Mouse (Mus musculus) forebrain, embryonic 13.5 days (tissue): ENCODE measurements around the gene Gpr68. TPM values are rescaled to one million over a fixed set of nuclear protein-coding genes. Genes with fewer than 3 reads are reported as not detected.

Source experiments
- ATAC-seq: fragments of 200-750 bp; cut with Nextera tagmentation; 2 replicates; pipeline ENCODE4 v1.8.0; 2017
- H3K27ac ChIP-seq: fragments of 300-500 bp; sonication (generic); 2 replicates; pipeline ENCODE4 v1.5.1; 2015; ENCODE audit warnings: inconsistent platforms, mild to moderate bottlenecking, moderate library complexity
- H3K27me3 ChIP-seq: fragments of 300-500 bp; sonication (generic); 2 replicates; pipeline ENCODE4 v1.6.1; 2015; ENCODE audit warnings: mild to moderate bottlenecking, inconsistent platforms
- H3K36me3 ChIP-seq: fragments of 300-500 bp; sonication (generic); 2 replicates; pipeline ENCODE4 v1.6.1; 2015; ENCODE audit warnings: mild to moderate bottlenecking, inconsistent platforms; ENCODE audit not compliant: poor library complexity, severe bottlenecking
- H3K4me1 ChIP-seq: fragments of 300-500 bp; sonication (generic); 2 replicates; pipeline ENCODE4 v1.6.1; 2015; ENCODE audit warnings: inconsistent platforms
- H3K4me2 ChIP-seq: fragments of 300-500 bp; sonication (generic); 2 replicates; pipeline ENCODE4 v1.6.1; 2015; ENCODE audit warnings: inconsistent platforms, mild to moderate bottlenecking, moderate library complexity
- H3K4me3 ChIP-seq: fragments of 300-500 bp; sonication (generic); 2 replicates; pipeline ENCODE4 v1.5.1; 2015; ENCODE audit warnings: mild to moderate bottlenecking, inconsistent platforms
- H3K9ac ChIP-seq: fragments of 300-500 bp; sonication (generic); 2 replicates; pipeline ENCODE4 v1.6.1; 2015; ENCODE audit warnings: mild to moderate bottlenecking, inconsistent platforms
- H3K9me3 ChIP-seq: fragments of 300-500 bp; sonication (generic); replicated peaks from 2 replicates; pipeline ENCODE4 v1.6.1; 2016; ENCODE audit warnings: inconsistent platforms
- WGBS: fragments of 180-500 bp; shearing (Covaris S2); methylation state at CpG from one replicate; pipeline ENCODE4 v1.1.7; 2015; 5-methylcytosine and 5-hydroxymethylcytosine counted together
- polyA plus RNA-seq: library from polyadenylated mRNA; unstranded; fragments of >200 nt; fragmentation: Nextera tagmentation; extraction: Ambion mirVana; gene quantifications from 2 replicates; pipeline ENCODE4 v1.2.1, GENCODE M21; 2015

Gpr68 gene
- polyA plus RNA-seq, 1 experiment from 2014 or later, result 0.40 TPM

GRCm38 (mm10) chr12:100843171-100843570 lies 64.8 kb downstream of the Gpr68 start:
- Histone ChIP-seq H3K4me2 (no peak overlapping the region), H3K9ac (no peak overlapping the region), H3K4me1 (no peaks in the 10 kb centered on the region), H3K27me3 (0 out of 2 replicates have a peak, but pooled peaks cover 4% of the 10 kb centered on the region), H3K27ac (no peak overlapping the region), H3K4me3 (no peak overlapping the region), H3K36me3 (no peaks in the 10 kb centered on the region), H3K9me3 (no peaks in the 10 kb centered on the region)
- WGBS, result 88% methylated on average over 4 of the region's 4 CpGs
- no peak for ATAC-seq

GRCm38 (mm10) chr12:100841211-100841792 lies 66.7 kb downstream of the Gpr68 start:
- no peaks in the 10 kb centered on the region for H3K9me3 ChIP-seq
- no peak overlapping the region for H3K4me2 ChIP-seq
- H3K27ac ChIP-seq, result no peak overlapping the region
- no peak overlapping the region for H3K9ac ChIP-seq
- no peaks in the 10 kb centered on the region for H3K36me3 ChIP-seq
- 15% methylated on average over 3 of the region's 3 CpGs for WGBS
- H3K4me3 ChIP-seq, result no peak overlapping the region
- ATAC-seq, result peak; percentile 89
- 0 out of 2 replicates have a peak, but pooled peaks cover 5% of the 10 kb centered on the region for H3K27me3 ChIP-seq
- no peaks in the 10 kb centered on the region for H3K4me1 ChIP-seq

DNA sequence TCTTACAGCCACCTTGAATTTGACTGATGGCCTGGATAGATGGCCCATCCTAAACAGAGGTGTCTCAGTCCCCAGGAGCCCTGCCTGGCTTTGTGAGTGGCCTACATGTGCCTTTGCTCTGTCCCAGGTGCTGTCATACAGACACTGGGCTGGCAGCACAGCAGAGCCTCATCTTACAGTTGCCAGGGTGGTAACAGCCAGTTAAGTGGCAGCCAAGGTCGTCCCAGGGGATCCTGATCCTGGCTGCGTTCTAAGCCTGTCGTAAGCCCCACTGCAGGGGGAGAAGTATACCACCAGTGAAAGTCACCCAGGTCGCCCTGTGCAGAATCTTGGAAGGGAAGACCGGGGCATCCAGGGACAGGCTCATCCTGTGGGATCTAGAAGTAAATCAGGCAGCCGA lies 68.1 kb downstream of the Gpr68 start:
- no peak overlapping the region for H3K4me2 ChIP-seq
- no peaks in the 10 kb centered on the region for H3K9me3 ChIP-seq
- H3K4me1 ChIP-seq, result no peaks in the 10 kb centered on the region
- no peak overlapping the region for H3K9ac ChIP-seq
- no peak overlapping the region for H3K27ac ChIP-seq
- H3K4me3 ChIP-seq, result no peak overlapping the region
- ATAC-seq, result no peak
- 0 out of 2 replicates have a peak, but pooled peaks cover 5% of the 10 kb centered on the region for H3K27me3 ChIP-seq
- no peaks in the 10 kb centered on the region for H3K36me3 ChIP-seq
- 86% methylated on average over 6 of the region's 6 CpGs for WGBS

DNA sequence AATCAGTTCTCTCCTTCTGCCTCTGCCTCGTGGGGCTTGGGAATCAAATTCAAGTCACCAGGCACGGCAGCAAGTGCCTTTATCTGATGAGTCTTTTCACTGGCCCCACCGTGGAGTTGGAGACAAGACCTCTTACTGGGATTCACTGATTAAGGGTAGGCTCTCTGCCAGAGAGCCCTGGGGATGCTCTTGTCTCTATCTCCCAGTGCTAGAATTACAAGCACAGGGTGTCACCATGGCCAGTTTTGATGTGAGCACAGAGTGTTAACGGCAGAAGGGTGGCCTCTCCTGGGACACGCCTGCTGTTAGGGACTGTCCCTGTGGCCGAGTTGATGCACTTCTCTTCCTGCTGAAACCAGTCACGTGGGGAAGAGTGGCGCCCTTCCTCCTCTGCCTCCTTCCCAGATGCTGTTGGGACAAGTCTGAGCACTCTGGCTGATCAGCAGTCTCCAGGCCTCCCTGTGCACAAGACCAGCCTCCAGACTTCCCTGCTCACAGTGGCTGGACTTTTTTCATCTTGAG lies 68.9 kb downstream of the Gpr68 start:
- no peak overlapping the region for H3K4me3 ChIP-seq
- no peaks in the 10 kb centered on the region for H3K9me3 ChIP-seq
- no peak overlapping the region for H3K27ac ChIP-seq
- no peak overlapping the region for H3K9ac ChIP-seq
- no peaks in the 10 kb centered on the region for H3K4me1 ChIP-seq
- 27% methylated on average over 8 of the region's 8 CpGs for WGBS
- no peak for ATAC-seq
- peaks cover 9% of the 10 kb centered on the region; the same call in 1 of the 2 replicates for H3K27me3 ChIP-seq
- no peak overlapping the region for H3K4me2 ChIP-seq
- H3K36me3 ChIP-seq, result no peaks in the 10 kb centered on the region

DNA sequence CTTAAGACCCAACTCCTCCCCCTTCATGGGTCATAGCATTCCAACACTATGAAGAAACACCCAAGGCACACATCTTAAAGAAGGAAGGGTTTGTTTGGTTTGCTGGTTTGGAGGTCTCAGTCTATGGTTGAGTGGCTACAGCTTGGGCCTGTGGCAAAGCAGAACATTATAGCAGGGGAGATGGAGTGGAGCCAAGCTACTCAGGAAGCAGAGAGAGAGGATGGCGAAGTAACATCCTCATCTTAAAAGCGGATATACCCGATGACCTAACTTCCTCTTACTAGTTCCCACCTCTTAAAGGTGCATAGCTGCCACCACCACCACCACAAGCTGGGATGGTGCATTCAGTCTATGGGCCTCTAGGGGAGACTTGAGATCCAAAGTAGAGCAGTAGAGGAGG lies 70.8 kb downstream of the Gpr68 start:
- Histone ChIP-seq H3K36me3 (no peaks in the 10 kb centered on the region), H3K4me2 (no peak overlapping the region), H3K4me1 (0 out of 2 replicates have a peak, but pooled peaks cover 1% of the 10 kb centered on the region), H3K9ac (no peak overlapping the region), H3K27ac (no peak overlapping the region), H3K9me3 (0 out of 2 replicates have a peak, but pooled peaks cover 5% of the 10 kb centered on the region), H3K4me3 (no peak overlapping the region), H3K27me3 (peaks cover 12% of the 10 kb centered on the region)
- no peak for ATAC-seq
- WGBS, result 95% methylated on average over 3 of the region's 3 CpGs

DNA sequence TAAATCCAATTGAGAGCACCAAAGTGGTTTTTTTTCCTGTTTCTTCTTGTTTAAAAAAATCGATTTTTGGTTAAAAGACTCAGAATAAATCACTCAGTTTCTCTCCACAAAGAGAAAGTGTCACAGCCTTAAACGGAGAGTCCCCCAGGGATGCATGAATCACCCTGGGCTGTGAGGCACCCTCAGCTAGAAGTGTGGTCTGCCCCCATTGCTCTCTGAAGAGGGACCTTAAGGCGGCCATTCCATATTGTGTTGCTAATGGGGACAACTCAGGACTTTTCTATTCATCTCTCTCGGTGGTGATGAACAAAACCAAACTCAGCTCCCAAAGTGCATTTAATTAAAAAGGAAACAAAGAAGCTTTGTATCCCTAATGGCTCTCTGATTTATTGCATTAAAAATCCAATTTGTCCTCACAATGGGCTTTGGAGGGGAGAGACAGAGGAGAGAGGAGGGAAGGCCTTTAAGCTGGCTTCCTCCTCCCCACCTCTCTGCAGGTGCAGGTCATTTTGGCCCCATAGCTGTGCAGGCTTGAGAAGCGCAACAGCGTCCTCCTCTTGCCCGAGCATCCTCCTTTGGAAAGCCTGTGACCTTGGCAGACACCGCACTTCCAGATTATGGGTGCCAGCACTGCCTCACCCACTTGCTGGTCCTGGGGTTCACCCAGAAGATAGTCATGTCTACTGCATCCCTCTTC lies 76.2 kb downstream of the Gpr68 start:
- Histone ChIP-seq H3K9ac (no peak overlapping the region), H3K27me3 (peaks cover 9% of the 10 kb centered on the region), H3K4me1 (peaks cover 13% of the 10 kb centered on the region), H3K27ac (no peak overlapping the region), H3K4me3 (no peak overlapping the region), H3K36me3 (no peaks in the 10 kb centered on the region), H3K4me2 (no peak overlapping the region), H3K9me3 (0 out of 2 replicates have a peak, but pooled peaks cover 5% of the 10 kb centered on the region)
- no peak for ATAC-seq
- WGBS, result 5% methylated on average over 8 of the region's 8 CpGs

- no peak for ATAC-seq
- WGBS, result 70% methylated on average over 2 of the region's 2 CpGs
- H3K27ac ChIP-seq, result no peak overlapping the region
- no peak overlapping the region for H3K4me3 ChIP-seq
- H3K4me1 ChIP-seq, result peaks cover 13% of the 10 kb centered on the region
- H3K27me3 ChIP-seq, result peaks cover 9% of the 10 kb centered on the region
- H3K9me3 ChIP-seq, result 0 out of 2 replicates have a peak, but pooled peaks cover 5% of the 10 kb centered on the region
- no peak overlapping the region for H3K9ac ChIP-seq
- no peaks in the 10 kb centered on the region for H3K36me3 ChIP-seq
- no peak overlapping the region for H3K4me2 ChIP-seq
Measured at GRCm38 (mm10) chr12:100831021-100831420, 77.0 kb downstream of the Gpr68 start.

Other genes with a start within 250 kb of the Gpr68 start
- gene Rps6ka5, start 181.2 kb downstream of the Gpr68 start, polyA plus RNA-seq, result 7.3 and 8.5 TPM in 2 replicates
- gene Dglucy, start 129.1 kb downstream of the Gpr68 start, polyA plus RNA-seq, result 1.9 and 2.0 TPM in 2 replicates
- gene Ccdc88c, start 120.9 kb upstream of the Gpr68 start, polyA plus RNA-seq, result 20.7 and 21.4 TPM in 2 replicates
- 36.9 and 40.0 TPM in 2 replicates for gene Ppp4r3a, start 175.5 kb upstream of the Gpr68 start, polyA plus RNA-seq